Mouse (Mus musculus) erythroblast, embryonic 14.5 days (primary cell): ENCODE results near the gene Ncbp2.

Source experiments
- GATA1 ChIP-seq: IDR thresholded peaks from 2 replicates; pipeline ENCODE4 v1.6.1; 2012; ENCODE audit warnings: low read length, inconsistent platforms, mixed read lengths
- TAL1 ChIP-seq: IDR thresholded peaks from 3 replicates; pipeline ENCODE4 v1.6.1; 2012; ENCODE audit warnings: low read length, inconsistent platforms, mixed read lengths

DNA sequence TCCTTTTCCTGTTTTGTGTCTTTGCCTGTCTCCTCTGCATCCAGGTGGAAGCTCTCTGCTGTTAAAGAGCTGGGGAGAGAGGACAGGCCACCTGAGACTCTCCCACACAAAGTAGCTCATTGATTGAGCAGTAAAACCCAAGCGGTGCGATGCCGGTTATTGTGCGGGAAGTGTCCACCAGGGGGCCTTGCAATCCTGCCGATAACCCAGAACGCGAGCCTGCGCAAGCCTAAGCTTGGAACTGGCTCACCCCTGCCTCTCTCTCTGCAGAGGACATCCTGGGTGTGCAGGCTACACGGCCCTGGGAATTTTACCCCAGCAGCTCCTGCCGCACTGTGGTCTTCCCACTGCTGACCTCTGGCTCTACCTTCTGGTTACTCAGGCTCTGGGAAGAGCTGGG lies 4.3 kb upstream of the Ncbp2 start:
- TF ChIP-seq GATA1 (no peak), TAL1 (no peak)
